Mouse (Mus musculus) stomach, embryonic 15.5 days (tissue): ENCODE results near the gene Nudt21. TPM values are rescaled to one million over a fixed set of nuclear protein-coding genes. Genes with fewer than 3 reads are reported as not detected.

Experiments used
- ATAC-seq: fragments of 200-750 bp; cut with Nextera tagmentation; 2 replicates; pipeline ENCODE4 v1.8.0; 2017; ENCODE audit warnings: low read depth, moderate number of reproducible peaks, moderate TSS enrichment; ENCODE audit not compliant: insufficient read depth, low FRiP score
- H3K27ac ChIP-seq: fragments of 300-500 bp; sonication (generic); 2 replicates; pipeline ENCODE4 v1.5.1; 2015; ENCODE audit warnings: mild to moderate bottlenecking, inconsistent platforms
- H3K27me3 ChIP-seq: fragments of 300-500 bp; sonication (generic); replicated peaks from 2 replicates; pipeline ENCODE4 v1.6.1; 2015; ENCODE audit warnings: inconsistent platforms
- H3K36me3 ChIP-seq: fragments of 300-500 bp; sonication (generic); 2 replicates; pipeline ENCODE4 v1.6.1; 2015; ENCODE audit warnings: inconsistent platforms
- H3K4me1 ChIP-seq: fragments of 300-500 bp; sonication (generic); 2 replicates; pipeline ENCODE4 v1.6.1; 2015; ENCODE audit warnings: inconsistent platforms
- H3K4me2 ChIP-seq: fragments of 300-500 bp; sonication (generic); 2 replicates; pipeline ENCODE4 v1.6.1; 2015; ENCODE audit warnings: mild to moderate bottlenecking, inconsistent platforms
- H3K4me3 ChIP-seq: fragments of 300-500 bp; sonication (generic); replicated peaks from 2 replicates; pipeline ENCODE4 v1.5.1; 2015; ENCODE audit warnings: inconsistent platforms
- H3K9ac ChIP-seq: fragments of 300-500 bp; sonication (generic); 2 replicates; pipeline ENCODE4 v1.6.1; 2015; ENCODE audit warnings: inconsistent platforms
- H3K9me3 ChIP-seq: fragments of 300-500 bp; sonication (generic); 2 replicates; pipeline ENCODE4 v1.6.1; 2016; ENCODE audit warnings: inconsistent platforms
- WGBS: fragments of 180-500 bp; shearing (Covaris S2); methylation state at CpG from one replicate; pipeline ENCODE4 v1.1.7; 2015; 5-methylcytosine and 5-hydroxymethylcytosine counted together
- polyA plus RNA-seq: library from polyadenylated mRNA; unstranded; fragments of >200 nt; fragmentation: Nextera tagmentation; extraction: Ambion mirVana; gene quantifications from 2 replicates; pipeline ENCODE4 v1.2.1, GENCODE M21; 2015

Nudt21 gene
- polyA plus RNA-seq, 1 experiment from 2014 or later: 103 TPM

DNA sequence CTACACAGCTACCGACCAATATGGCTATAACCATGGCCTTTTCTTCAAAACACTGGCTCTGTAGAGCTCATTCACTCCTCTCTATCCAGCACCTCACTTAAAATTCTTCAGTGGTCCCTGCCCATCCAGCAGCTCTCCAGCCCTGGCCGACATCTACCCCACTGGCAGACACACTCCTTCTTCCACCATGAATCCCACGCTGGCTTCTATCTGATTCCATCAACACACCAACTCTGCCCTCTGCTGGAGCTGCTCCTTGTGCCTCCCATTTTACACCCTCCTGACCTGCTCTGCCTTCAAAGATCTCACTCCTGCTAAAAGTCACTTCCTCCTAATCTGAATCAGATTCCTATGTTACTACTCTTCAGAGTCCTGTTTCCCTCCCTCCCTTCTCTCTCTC, 53.0 kb downstream of the Nudt21 start:
- no peaks in the 10 kb centered on the region for H3K4me1 ChIP-seq

DNA sequence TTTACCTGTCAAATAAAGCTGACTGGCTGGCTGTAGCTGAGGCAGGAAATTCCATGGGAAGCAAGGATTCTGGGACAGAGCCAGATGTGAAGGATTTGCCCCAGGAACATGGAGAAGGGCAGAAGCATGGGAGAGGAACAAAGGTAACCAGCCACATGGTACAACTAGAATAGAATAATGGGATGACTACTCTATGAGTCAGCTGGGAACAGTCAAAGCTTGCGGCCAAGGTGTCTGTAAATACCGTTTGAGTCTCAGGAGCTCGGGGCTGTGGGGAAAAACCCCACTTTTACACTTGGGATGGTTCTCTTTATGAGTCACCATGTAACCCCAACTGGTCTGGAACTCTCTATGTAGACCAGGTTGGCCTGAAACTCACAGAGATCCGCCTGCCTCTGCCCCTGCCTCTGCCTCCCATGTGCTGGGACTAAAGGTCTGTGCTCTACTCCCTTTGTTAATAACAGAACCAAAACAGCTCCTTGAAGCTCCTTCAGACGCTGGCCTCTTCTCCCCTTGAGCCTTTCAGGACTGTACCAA, 55.1 kb downstream of the Nudt21 start:
- Histone ChIP-seq H3K9me3 (no peaks in the 10 kb centered on the region), H3K27me3 (no peaks in the 10 kb centered on the region), H3K27ac (no peak overlapping the region), H3K4me1 (no peaks in the 10 kb centered on the region), H3K36me3 (peaks cover 52% of the 10 kb centered on the region), H3K4me3 (no peak overlapping the region), H3K4me2 (no peak overlapping the region), H3K9ac (no peak overlapping the region)
- no peak for ATAC-seq
- 80% methylated on average over 5 of the region's 5 CpGs for WGBS

More for the DNA sequence above, 53.0 kb downstream of the Nudt21 start:
- no peak for ATAC-seq
- Histone ChIP-seq H3K27me3 (no peaks in the 10 kb centered on the region), H3K36me3 (peaks cover 42% of the 10 kb centered on the region), H3K27ac (no peak overlapping the region), H3K4me2 (no peak overlapping the region), H3K9me3 (no peaks in the 10 kb centered on the region), H3K4me3 (no peak overlapping the region), H3K9ac (no peak overlapping the region)
- WGBS: 76% methylated on average over 3 of the region's 3 CpGs

DNA sequence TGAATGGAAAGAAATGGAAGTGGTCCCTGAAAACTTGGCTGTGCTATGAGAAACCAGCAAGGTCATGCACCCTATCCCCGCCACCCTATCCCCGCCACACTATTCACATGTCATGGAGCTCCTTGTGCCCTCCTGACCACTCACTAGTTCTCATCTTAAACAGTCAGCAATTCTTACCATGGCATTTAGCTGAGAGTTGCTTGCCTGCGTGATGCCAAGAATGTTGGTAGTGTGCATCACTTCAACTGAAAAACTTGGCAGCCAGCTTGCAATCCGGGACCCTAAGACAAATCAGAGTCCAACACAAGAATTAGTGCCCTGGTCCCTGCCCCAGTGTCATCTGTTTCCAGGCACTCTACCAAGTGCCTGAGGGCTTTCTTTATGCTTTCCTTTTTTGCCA, 56.7 kb downstream of the Nudt21 start:
- no peaks in the 10 kb centered on the region for H3K27me3 ChIP-seq
- no peaks in the 10 kb centered on the region for H3K4me1 ChIP-seq
- ATAC-seq: no peak
- no peak overlapping the region for H3K9ac ChIP-seq
- peaks cover 61% of the 10 kb centered on the region for H3K36me3 ChIP-seq
- no peaks in the 10 kb centered on the region for H3K9me3 ChIP-seq
- H3K4me3 ChIP-seq: no peak overlapping the region
- WGBS: 87% methylated on average over 4 of the region's 4 CpGs
- no peak overlapping the region for H3K27ac ChIP-seq
- no peak overlapping the region for H3K4me2 ChIP-seq

DNA sequence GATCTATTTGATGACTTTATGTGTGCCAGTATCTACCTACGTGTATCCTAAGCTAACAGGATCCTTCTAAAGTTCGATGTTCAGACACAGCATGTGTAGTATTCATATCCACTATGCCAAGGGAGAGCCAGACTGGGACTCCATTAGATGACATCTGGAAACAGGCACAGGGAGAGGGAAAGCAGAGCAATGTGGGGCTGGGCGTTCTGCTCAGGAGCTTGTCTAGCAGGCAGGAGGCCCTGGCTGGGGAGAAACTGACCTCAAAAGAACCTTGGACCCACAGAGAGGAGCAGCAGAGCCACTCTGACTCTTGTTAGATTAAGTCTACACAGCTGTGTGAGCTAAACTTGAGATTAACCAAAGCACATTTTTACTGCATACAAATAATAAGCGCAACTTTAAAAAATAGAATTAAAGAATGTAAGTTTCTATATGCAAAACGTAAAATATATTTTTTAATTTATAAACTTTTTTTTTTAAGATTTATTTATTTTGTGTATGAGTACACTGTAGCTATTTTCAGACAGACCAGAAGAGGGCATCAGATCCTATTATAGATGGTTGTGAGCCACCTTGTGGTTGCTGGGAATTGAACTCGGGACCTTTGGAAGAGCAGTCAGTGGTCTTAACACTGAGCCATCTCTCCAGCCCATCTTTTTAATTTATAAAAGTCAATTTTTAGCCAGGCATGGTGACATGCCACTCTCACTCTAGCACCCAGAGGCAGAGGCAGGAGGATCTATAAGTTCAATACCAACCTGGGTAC, 60.2 kb downstream of the Nudt21 start:
- no peak overlapping the region for H3K9ac ChIP-seq
- H3K9me3 ChIP-seq: no peaks in the 10 kb centered on the region
- peaks cover 65% of the 10 kb centered on the region for H3K36me3 ChIP-seq
- H3K4me2 ChIP-seq: no peak overlapping the region
- H3K27me3 ChIP-seq: no peaks in the 10 kb centered on the region
- ATAC-seq: no peak
- WGBS: 88% methylated on average over 6 of the region's 6 CpGs
- H3K27ac ChIP-seq: no peak overlapping the region
- no peak overlapping the region for H3K4me3 ChIP-seq
- no peaks in the 10 kb centered on the region for H3K4me1 ChIP-seq

DNA sequence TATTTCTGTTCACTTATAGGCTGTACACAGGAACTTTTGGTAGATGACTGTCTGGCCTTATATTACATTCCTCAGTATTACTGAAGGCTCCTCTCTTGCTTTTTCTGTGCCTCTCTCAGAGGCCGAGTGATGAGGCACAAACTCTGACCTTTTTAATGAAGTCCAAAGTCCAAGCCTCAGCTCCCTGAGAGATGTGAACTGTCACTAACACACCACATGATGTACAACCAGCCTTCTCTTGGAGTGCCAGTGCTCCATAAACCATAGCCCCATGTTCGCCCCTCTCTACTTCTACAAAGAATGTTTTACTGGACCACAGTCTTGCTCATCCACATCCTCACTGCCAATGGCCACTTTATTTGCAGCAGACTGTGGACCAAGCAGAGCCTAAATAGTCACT, 61.5 kb downstream of the Nudt21 start:
- no peak for ATAC-seq
- Histone ChIP-seq H3K36me3 (peaks cover 60% of the 10 kb centered on the region), H3K4me1 (no peaks in the 10 kb centered on the region), H3K9me3 (no peaks in the 10 kb centered on the region), H3K27ac (no peak overlapping the region), H3K4me3 (no peak overlapping the region), H3K9ac (no peak overlapping the region), H3K27me3 (no peaks in the 10 kb centered on the region), H3K4me2 (no peak overlapping the region)
- WGBS: 93% methylated on average over 2 of the region's 2 CpGs

DNA sequence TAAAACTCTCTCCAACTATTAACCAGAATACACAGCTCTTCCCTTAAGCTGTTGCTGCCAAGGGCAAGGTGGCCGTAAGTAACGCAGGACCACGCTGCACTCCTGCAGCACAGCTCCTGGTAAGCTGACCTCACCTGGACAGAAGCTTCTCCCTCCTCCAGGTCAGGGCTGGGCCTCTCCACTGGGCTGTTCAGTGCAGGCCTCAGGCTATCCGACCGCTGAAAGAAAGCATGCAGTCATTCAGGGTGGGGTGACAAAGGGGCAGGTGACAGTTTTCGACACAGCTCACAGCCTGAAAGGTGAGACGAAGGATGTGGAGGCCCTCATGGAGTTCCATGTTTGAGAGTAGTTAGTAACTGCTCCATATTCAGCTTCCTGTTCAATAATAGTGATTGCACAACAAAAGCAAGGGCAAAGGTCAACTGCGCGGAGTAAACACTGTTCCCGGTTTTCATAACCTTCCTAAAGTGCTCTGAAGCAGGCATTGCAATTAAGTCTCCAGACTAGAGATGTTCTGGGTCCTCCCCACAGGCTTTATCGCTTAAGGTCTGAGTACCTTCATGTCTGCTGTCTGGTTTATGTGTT, 62.1 kb downstream of the Nudt21 start:
- Histone ChIP-seq H3K9me3 (no peaks in the 10 kb centered on the region), H3K36me3 (peaks cover 54% of the 10 kb centered on the region), H3K4me1 (no peaks in the 10 kb centered on the region), H3K9ac (no peak overlapping the region), H3K27ac (no peak overlapping the region), H3K4me2 (no peak overlapping the region), H3K27me3 (no peaks in the 10 kb centered on the region), H3K4me3 (no peak overlapping the region)
- no peak for ATAC-seq
- 71% methylated on average over 11 of the region's 11 CpGs for WGBS

DNA sequence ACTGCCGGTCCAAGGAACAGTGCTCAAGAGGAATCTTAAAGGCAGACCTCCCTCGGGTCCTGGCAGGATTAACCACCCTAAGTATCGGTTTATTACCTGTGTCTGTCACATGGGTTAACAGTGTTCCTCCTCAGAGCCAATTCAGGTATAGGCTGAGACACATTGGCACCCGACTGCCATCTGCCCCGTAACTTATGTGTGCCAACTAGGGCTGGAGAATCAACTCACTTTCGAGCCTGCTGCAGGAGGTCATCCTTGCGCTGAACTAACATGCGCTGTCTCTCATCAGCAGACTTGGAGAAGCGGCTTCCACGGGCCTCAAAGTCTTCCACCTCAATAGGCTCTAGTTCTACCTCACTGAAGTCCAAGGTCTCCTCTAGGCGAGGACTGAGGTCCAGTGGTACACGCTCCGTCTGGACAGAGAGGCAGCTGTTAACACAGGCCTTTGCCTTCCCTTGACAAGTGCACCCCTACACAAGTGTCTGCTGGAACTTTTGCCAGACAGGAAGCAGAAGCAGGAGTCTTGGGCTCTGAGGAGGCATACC, 62.9 kb downstream of the Nudt21 start:
- H3K27me3 ChIP-seq: no peaks in the 10 kb centered on the region
- WGBS: 90% methylated on average over 13 of the region's 13 CpGs
- no peaks in the 10 kb centered on the region for H3K9me3 ChIP-seq
- no peak overlapping the region for H3K4me2 ChIP-seq
- H3K4me3 ChIP-seq: no peak overlapping the region
- no peaks in the 10 kb centered on the region for H3K4me1 ChIP-seq
- H3K9ac ChIP-seq: no peak overlapping the region
- ATAC-seq: no peak
- no peak overlapping the region for H3K27ac ChIP-seq
- H3K36me3 ChIP-seq: peaks cover 51% of the 10 kb centered on the region

DNA sequence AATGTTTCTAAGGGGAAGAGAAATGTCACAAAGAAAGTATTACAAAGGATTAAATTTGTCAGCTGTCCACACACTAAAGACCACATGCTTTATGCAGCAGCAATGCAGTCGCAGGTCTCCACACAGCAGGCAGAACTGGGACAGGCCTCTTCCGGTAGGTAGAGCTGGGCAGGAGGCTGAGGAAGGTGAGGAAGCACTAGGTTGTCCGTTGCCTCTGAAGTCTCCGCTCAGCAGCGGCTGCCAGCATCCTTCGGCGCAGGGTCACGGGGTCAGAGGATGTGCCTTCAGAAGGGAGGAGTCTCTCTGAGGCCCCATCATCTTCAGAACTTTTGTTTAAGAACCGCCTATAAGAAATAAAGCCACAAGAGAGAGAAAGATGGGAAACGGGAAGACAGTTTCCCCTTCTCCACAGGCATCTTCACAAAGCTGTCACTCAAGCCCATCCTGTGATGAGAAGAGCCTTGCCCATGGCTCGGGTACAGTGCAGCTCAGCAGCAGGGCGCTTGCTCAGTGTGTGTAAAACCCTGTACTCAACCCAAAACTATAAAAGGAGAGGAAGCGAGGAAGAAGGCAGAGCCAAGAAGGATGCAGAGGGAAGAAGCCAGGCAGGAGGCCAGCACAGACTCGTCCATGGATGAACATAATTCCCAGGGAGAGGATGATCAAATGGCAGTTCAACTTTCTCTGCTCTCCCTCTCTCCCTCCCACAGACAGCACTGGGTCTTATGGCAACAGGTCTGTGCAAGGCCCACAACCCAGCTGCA, 63.7 kb downstream of the Nudt21 start:
- no peak overlapping the region for H3K27ac ChIP-seq
- 81% methylated on average over 14 of the region's 14 CpGs for WGBS
- peaks cover 44% of the 10 kb centered on the region for H3K36me3 ChIP-seq

DNA sequence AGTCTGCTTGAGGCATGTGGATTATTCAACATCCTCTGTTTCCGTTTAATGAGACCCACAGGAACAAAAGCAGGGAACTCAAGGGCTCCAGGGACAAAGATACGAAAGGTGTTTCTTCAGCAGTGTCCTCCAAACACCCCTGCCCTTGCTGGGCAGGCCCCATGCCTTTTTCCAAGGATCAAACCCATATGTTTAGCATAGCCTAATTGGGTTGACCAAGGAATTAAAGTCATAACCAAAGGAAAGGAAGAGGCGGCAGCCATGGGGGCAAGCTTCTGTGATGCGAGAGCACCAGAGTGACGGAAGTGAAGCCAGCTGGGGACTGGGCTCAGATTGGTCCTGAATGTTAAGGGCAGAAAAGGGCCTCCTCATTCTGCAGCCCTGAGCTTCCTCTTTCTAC, 64.6 kb downstream of the Nudt21 start:
- ATAC-seq: no peak
- Histone ChIP-seq H3K4me3 (no peak overlapping the region), H3K9ac (no peak overlapping the region), H3K4me2 (no peak overlapping the region), H3K9me3 (no peaks in the 10 kb centered on the region), H3K36me3 (peaks cover 39% of the 10 kb centered on the region), H3K27me3 (no peaks in the 10 kb centered on the region), H3K27ac (no peak overlapping the region), H3K4me1 (no peaks in the 10 kb centered on the region)
- WGBS: 95% methylated on average over 5 of the region's 5 CpGs

More for the DNA sequence above, 63.7 kb downstream of the Nudt21 start:
- no peaks in the 10 kb centered on the region for H3K4me1 ChIP-seq
- H3K4me2 ChIP-seq: no peak overlapping the region
- no peak overlapping the region for H3K4me3 ChIP-seq
- no peak overlapping the region for H3K9ac ChIP-seq
- H3K27me3 ChIP-seq: no peaks in the 10 kb centered on the region
- H3K9me3 ChIP-seq: no peaks in the 10 kb centered on the region
- no peak for ATAC-seq

DNA sequence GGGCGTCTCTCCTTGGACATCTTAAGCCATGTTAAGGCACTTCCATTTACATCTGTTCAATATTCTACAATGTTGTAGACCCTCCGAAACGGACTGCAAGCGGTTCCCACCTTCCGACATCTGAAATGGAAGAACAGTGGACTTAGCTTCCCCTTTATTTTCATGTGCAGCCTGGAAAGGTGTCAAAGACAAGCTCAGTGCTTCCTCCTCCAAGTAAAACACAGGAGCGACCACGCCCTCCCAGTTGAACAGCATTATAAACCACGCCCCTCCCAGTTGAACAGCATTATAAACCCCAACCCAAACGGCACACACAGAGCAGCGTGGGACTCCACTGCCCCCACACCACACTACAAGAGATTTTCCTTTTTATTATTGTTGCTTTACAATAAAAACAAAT, 65.4 kb downstream of the Nudt21 start:
- no peak overlapping the region for H3K4me3 ChIP-seq
- H3K27ac ChIP-seq: no peak overlapping the region
- no peaks in the 10 kb centered on the region for H3K27me3 ChIP-seq
- ATAC-seq: no peak
- H3K9me3 ChIP-seq: no peaks in the 10 kb centered on the region
- H3K4me2 ChIP-seq: no peak overlapping the region
- peaks cover 38% of the 10 kb centered on the region for H3K36me3 ChIP-seq
- H3K4me1 ChIP-seq: no peaks in the 10 kb centered on the region
- H3K9ac ChIP-seq: no peak overlapping the region
- WGBS: 90% methylated on average over 10 of the region's 10 CpGs

DNA sequence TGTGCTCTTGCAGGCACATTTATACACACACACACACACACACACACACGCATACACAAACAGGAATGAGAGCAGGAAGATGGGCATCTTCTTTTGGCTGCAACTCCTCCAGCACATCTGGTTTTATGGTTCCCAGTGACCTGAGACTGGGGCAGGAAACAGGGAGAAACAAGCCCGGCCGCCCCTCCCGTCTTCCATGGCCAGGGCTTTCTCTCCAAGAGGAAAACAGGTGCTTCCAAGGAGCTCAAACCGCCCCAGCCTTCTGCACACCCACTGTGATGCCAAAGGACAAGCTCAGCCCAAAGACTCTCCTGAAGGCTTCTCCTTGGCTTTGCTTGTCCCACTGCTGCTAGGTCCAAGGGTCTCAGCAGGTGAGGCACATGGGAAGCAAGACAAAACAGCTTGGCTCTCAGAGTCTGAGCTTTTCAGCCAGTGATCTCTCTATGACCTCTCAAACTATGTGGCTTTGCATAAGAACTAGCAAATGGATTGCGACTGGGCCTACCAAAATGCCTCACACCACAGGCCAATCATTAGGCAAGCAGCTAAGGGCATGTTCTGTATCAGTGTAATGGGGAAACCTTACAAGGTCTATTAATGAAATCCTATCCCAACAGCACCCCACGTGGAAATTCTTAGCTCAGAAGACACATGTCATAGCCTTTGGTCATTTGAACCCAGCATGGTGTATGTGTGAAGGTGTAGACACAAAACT, 67.0 kb downstream of the Nudt21 start:
- Histone ChIP-seq H3K36me3 (peaks cover 23% of the 10 kb centered on the region), H3K4me1 (no peaks in the 10 kb centered on the region), H3K4me3 (no peak overlapping the region), H3K4me2 (no peak overlapping the region), H3K27ac (no peak overlapping the region), H3K9ac (no peak overlapping the region), H3K27me3 (no peaks in the 10 kb centered on the region), H3K9me3 (no peaks in the 10 kb centered on the region)
- 72% methylated on average over 7 of the region's 7 CpGs for WGBS
- ATAC-seq: no peak
